Mouse (Mus musculus) myocyte (in vitro differentiated cells): Measurements from ENCODE around the gene Dnajc14. TPM values are rescaled to one million over a fixed set of nuclear protein-coding genes. Genes with fewer than 3 reads are reported as not detected.
A peak's percentile ranks its signal among the peaks of the same experiment; 100 is the strongest.
"Not testable (repeated sequence)": the region's sequence is repeated elsewhere in the genome, so short reads cannot be mapped to it uniquely, and the experiment has no call there.

Experiments
- H3K27me3 ChIP-seq: one replicate; pipeline ENCODE4 v1.6.1; 2011; ENCODE audit not compliant: control insufficient read depth, insufficient read depth, insufficient read length
- H3K36me3 ChIP-seq: one replicate; pipeline ENCODE4 v1.6.1; 2011; ENCODE audit not compliant: control insufficient read depth, insufficient read depth
- H3K4me2 ChIP-seq: one replicate; pipeline ENCODE4 v1.6.1; 2011; ENCODE audit warnings: low read depth, control low read depth
- H3K4me3 ChIP-seq: one replicate; pipeline ENCODE4 v1.5.1; 2011; ENCODE audit warnings: mild to moderate bottlenecking, control low read depth, moderate library complexity
- H3K79me2 ChIP-seq: one replicate; pipeline ENCODE4 v1.6.1; 2011; ENCODE audit not compliant: control insufficient read depth, insufficient read depth
- H3ac ChIP-seq: one replicate; pipeline ENCODE4 v1.6.1; 2011; ENCODE audit not compliant: control insufficient read depth, insufficient read length
- CEBPB ChIP-seq: IDR thresholded peaks from 2 replicates; pipeline ENCODE4 v1.6.1; 2011; ENCODE audit warnings: mild to moderate bottlenecking, moderate library complexity; ENCODE audit not compliant: poor library complexity, insufficient read depth, severe bottlenecking
- E2F4 ChIP-seq: IDR thresholded peaks from one replicate; pipeline ENCODE4 v1.6.1; 2011; ENCODE audit warnings: mild to moderate bottlenecking, control low read depth, moderate library complexity; ENCODE audit not compliant: insufficient read depth
- MAX ChIP-seq: IDR thresholded peaks from one replicate; pipeline ENCODE4 v1.6.1; 2011; ENCODE audit warnings: low read depth, mild to moderate bottlenecking, control low read depth
- MYOD1 ChIP-seq, 3 experiments: IDR thresholded peaks; one replicate each; pipeline ENCODE4 v1.6.1; 2011; ENCODE audit warnings: control low read depth in 2 of 3, low read depth in 2 of 3, mild to moderate bottlenecking in 2 of 3, moderate library complexity in 1 of 3; ENCODE audit not compliant: insufficient read length in 2 of 3, control insufficient read depth in 1 of 3
- MYOG ChIP-seq, 3 experiments: IDR thresholded peaks; one replicate each; pipeline ENCODE4 v1.6.1; 2011; ENCODE audit warnings: control low read depth in 2 of 3, low read depth in 2 of 3, mild to moderate bottlenecking in 2 of 3; ENCODE audit not compliant: insufficient read length in 2 of 3, control insufficient read depth in 1 of 3, insufficient read depth in 1 of 3
- POLR2A ChIP-seq: IDR thresholded peaks from one replicate; pipeline ENCODE4 v1.6.1; 2011; ENCODE audit warnings: low read depth, mild to moderate bottlenecking, control low read depth, moderate library complexity; ENCODE audit not compliant: insufficient read length
- POLR2AphosphoS2 ChIP-seq: IDR thresholded peaks from one replicate; pipeline ENCODE4 v1.6.1; 2011; ENCODE audit warnings: low read depth, control low read depth; ENCODE audit not compliant: insufficient read length
- REST ChIP-seq: IDR thresholded peaks from one replicate; pipeline ENCODE4 v1.6.1; 2011; ENCODE audit warnings: mild to moderate bottlenecking, control low read depth, moderate library complexity; ENCODE audit not compliant: insufficient read depth, insufficient read length
- SRF ChIP-seq: IDR thresholded peaks from one replicate; pipeline ENCODE4 v1.6.1; 2011; ENCODE audit warnings: low read depth; ENCODE audit not compliant: control insufficient read depth, insufficient read length
- TCF12 ChIP-seq: IDR thresholded peaks from one replicate; pipeline ENCODE4 v1.6.1; 2011; ENCODE audit warnings: mild to moderate bottlenecking, control low read depth; ENCODE audit not compliant: poor library complexity, insufficient read depth, severe bottlenecking
- TCF3 ChIP-seq: IDR thresholded peaks from one replicate; pipeline ENCODE4 v1.6.1; 2011; ENCODE audit warnings: low read depth, control low read depth; ENCODE audit not compliant: insufficient read length
- USF1 ChIP-seq: IDR thresholded peaks from one replicate; pipeline ENCODE4 v1.6.1; 2011; ENCODE audit warnings: low read depth, mild to moderate bottlenecking, control low read depth, moderate library complexity
- polyA plus RNA-seq: library from polyadenylated mRNA; unstranded; fragments of >200 nt; fragmentation: generic; extraction: Trizol; gene quantifications from one replicate; pipeline ENCODE4 v1.2.1, GENCODE M21; 2012; ENCODE audit warnings: missing spikeins

Dnajc14 gene
- polyA plus RNA-seq, 1 experiment: 39.0 TPM

- Histone ChIP-seq H3ac (no peak within 1 kb of the TSS), H3K79me2 (peaks cover 11% of the 10 kb centered on the region), H3K4me3 (no peak within 1 kb of the TSS), H3K27me3 (no peaks in the 10 kb centered on the region), H3K36me3 (peaks cover 50% of the 10 kb centered on the region), H3K4me2 (no peak within 1 kb of the TSS)
- no peak for TF ChIP-seq CEBPB
- no peak for TF ChIP-seq MYOD1 (IDR thresholded peaks at IDR 0.05; ENCODE audit: control insufficient read depth in 1 of 3, insufficient read length in 2 of 3, low read depth in 2 of 3)
- TF ChIP-seq MAX: no peak
- no peak for TF ChIP-seq USF1
- no peak for TF ChIP-seq TCF3
- TF ChIP-seq TCF12: no peak
- no peak for TF ChIP-seq MYOG (IDR thresholded peaks at IDR 0.05; ENCODE audit: control insufficient read depth in 1 of 3, insufficient read depth in 1 of 3, insufficient read length in 2 of 3, low read depth in 2 of 3)
- TF ChIP-seq SRF: no peak
- TF ChIP-seq POLR2AphosphoS2: no peak
- no peak for TF ChIP-seq REST
These were observed 13.2 kb downstream of the Dnajc14 start, which contains the start of gene Sarnp for GRCm38 (mm10) chr10:128817033-128817432. Gene Sarnp, plus strand, starts transcription at chr10:128817333.

GRCm38 (mm10) chr10:128820217-128820616 lies 16.4 kb downstream of the Dnajc14 start:
- TF ChIP-seq CEBPB (no peak), MAX (no peak), REST (no peak), POLR2AphosphoS2 (no peak), TCF12 (no peak)
- Histone ChIP-seq H3K4me3 (peak overlapping the region; percentile 76), H3K79me2 (peaks cover 35% of the 10 kb centered on the region), H3K4me2 (peak overlapping the region; percentile 72), H3ac (no peak overlapping the region), H3K36me3 (peaks cover 41% of the 10 kb centered on the region), H3K27me3 (no peaks in the 10 kb centered on the region)

GRCm38 (mm10) chr10:128821358-128822056 lies 17.6 kb downstream of the Dnajc14 start, which contains the start of gene Ormdl2:
Gene Ormdl2, minus strand, starts transcription at chr10:128821645.
- peak within 1 kb of the TSS; percentile 96 for H3K4me2 ChIP-seq
- peak within 1 kb of the TSS; percentile 76 for H3K4me3 ChIP-seq
- H3K79me2 ChIP-seq: peaks cover 48% of the 10 kb centered on the region
- H3K36me3 ChIP-seq: peaks cover 28% of the 10 kb centered on the region
- TF ChIP-seq E2F4 (no peak), MYOD1 (IDR thresholded peaks at IDR 0.05; ENCODE audit: control insufficient read depth in 1 of 3, insufficient read length in 2 of 3, low read depth in 2 of 3) (no peak), POLR2A (peak; percentile 65), MYOG (IDR thresholded peaks at IDR 0.05; ENCODE audit: control insufficient read depth in 1 of 3, insufficient read depth in 1 of 3, insufficient read length in 2 of 3, low read depth in 2 of 3) (peak in 1 of 3 experiments; percentile 28), CEBPB (peak; percentile 64; the same call in 1 of the 2 replicates)
- H3K27me3 ChIP-seq: no peaks in the 10 kb centered on the region
- H3ac ChIP-seq: peak within 1 kb of the TSS; percentile 66

GRCm38 (mm10) chr10:128822135-128822534 lies 18.3 kb downstream of the Dnajc14 start:
- H3K27me3 ChIP-seq: no peaks in the 10 kb centered on the region
- TF ChIP-seq REST: no peak
- no peak for TF ChIP-seq E2F4
- TF ChIP-seq POLR2A: no peak
- no peak for TF ChIP-seq POLR2AphosphoS2
- TF ChIP-seq TCF3: no peak
- no peak for TF ChIP-seq TCF12
- no peak for TF ChIP-seq CEBPB
- TF ChIP-seq USF1: no peak
- TF ChIP-seq SRF: no peak
- TF ChIP-seq MYOG (IDR thresholded peaks at IDR 0.05; ENCODE audit: control insufficient read depth in 1 of 3, insufficient read depth in 1 of 3, insufficient read length in 2 of 3, low read depth in 2 of 3): no peak
- no peak for TF ChIP-seq MYOD1 (IDR thresholded peaks at IDR 0.05; ENCODE audit: control insufficient read depth in 1 of 3, insufficient read length in 2 of 3, low read depth in 2 of 3)
- TF ChIP-seq MAX: no peak
- peak overlapping the region; percentile 96 for H3K4me2 ChIP-seq
- peaks cover 23% of the 10 kb centered on the region for H3K36me3 ChIP-seq
- H3K4me3 ChIP-seq: peak overlapping the region; percentile 76
- H3K79me2 ChIP-seq: peaks cover 54% of the 10 kb centered on the region
- H3ac ChIP-seq: peak overlapping the region; percentile 66

GRCm38 (mm10) chr10:128823087-128823486 lies 19.2 kb downstream of the Dnajc14 start:
- peaks cover 64% of the 10 kb centered on the region for H3K79me2 ChIP-seq
- peak overlapping the region; percentile 96 for H3K4me2 ChIP-seq
- H3ac ChIP-seq, H3K27me3 ChIP-seq: not testable (repeated sequence)
- peaks cover 20% of the 10 kb centered on the region for H3K36me3 ChIP-seq
- peak overlapping the region; percentile 76 for H3K4me3 ChIP-seq
